Mouse (Mus musculus) thymus, postnatal 25 days (tissue): ENCODE results near the gene Phtf2.
"Not testable (repeated sequence)": the region's sequence is repeated elsewhere in the genome, so short reads cannot be mapped to it uniquely, and the experiment has no call there.

Source experiments
- DNase-seq: peaks from one replicate; pipeline ENCODE4 v3.0.0; 2022

Gene Phtf2

GRCm38 (mm10) chr5:20864216-20864969 lies 17.5 kb downstream of the Phtf2 start:
- no peak for DNase-seq

GRCm38 (mm10) chr5:20861901-20862300 lies 20.0 kb downstream of the Phtf2 start:
- no peak for DNase-seq

GRCm38 (mm10) chr5:20860565-20860964 lies 21.4 kb downstream of the Phtf2 start:
- no peak for DNase-seq

GRCm38 (mm10) chr5:20858404-20858803 lies 23.5 kb downstream of the Phtf2 start:
- DNase-seq = no peak

GRCm38 (mm10) chr5:20855066-20855465 lies 26.9 kb downstream of the Phtf2 start:
- DNase-seq = no peak

GRCm38 (mm10) chr5:20847010-20847409 lies 34.9 kb downstream of the Phtf2 start:
- DNase-seq = no peak

GRCm38 (mm10) chr5:20843816-20844215 lies 38.1 kb downstream of the Phtf2 start:
- no peak for DNase-seq

- DNase-seq = no peak
Measured at GRCm38 (mm10) chr5:20843405-20843804, 38.5 kb downstream of the Phtf2 start.

GRCm38 (mm10) chr5:20837082-20837481 lies 44.8 kb downstream of the Phtf2 start:
- DNase-seq = no peak

GRCm38 (mm10) chr5:20834399-20834798 lies 47.5 kb downstream of the Phtf2 start:
- no peak for DNase-seq

GRCm38 (mm10) chr5:20831433-20831832 lies 50.5 kb downstream of the Phtf2 start:
- DNase-seq = no peak

GRCm38 (mm10) chr5:20830717-20831116 lies 51.2 kb downstream of the Phtf2 start:
- no peak for DNase-seq

- DNase-seq = no peak
Measured at GRCm38 (mm10) chr5:20821647-20822046, 60.3 kb downstream of the Phtf2 start.

- no peak for DNase-seq
Measured at GRCm38 (mm10) chr5:20821122-20821521, 60.8 kb downstream of the Phtf2 start.

GRCm38 (mm10) chr5:20815094-20815493 lies 66.8 kb downstream of the Phtf2 start:
- DNase-seq = no peak

- DNase-seq = no peak
Measured at GRCm38 (mm10) chr5:20810449-20810848, 71.5 kb downstream of the Phtf2 start.

GRCm38 (mm10) chr5:20795932-20796331 lies 86.0 kb downstream of the Phtf2 start:
- no peak for DNase-seq

GRCm38 (mm10) chr5:20791793-20792554 lies 90.0 kb downstream of the Phtf2 start:
- peak; percentile 20 for DNase-seq

GRCm38 (mm10) chr5:20786471-20786870 lies 95.5 kb downstream of the Phtf2 start:
- DNase-seq = not testable (repeated sequence)

GRCm38 (mm10) chr5:20781116-20781515 lies 100.8 kb downstream of the Phtf2 start:
- no peak for DNase-seq

GRCm38 (mm10) chr5:20779191-20779590 lies 102.7 kb downstream of the Phtf2 start:
- no peak for DNase-seq

- no peak for DNase-seq
Measured at GRCm38 (mm10) chr5:20778274-20778984, 103.5 kb downstream of the Phtf2 start.

- DNase-seq = peak; percentile 15
Measured at GRCm38 (mm10) chr5:20773341-20773740, 108.6 kb downstream of the Phtf2 start.
